ENCODE assay signal across 18 mouse cellular contexts in genomic region chr15:103006326-103006725, GRCm38 (mm10). TPM values are rescaled to one million over a fixed set of nuclear protein-coding genes. Genes with fewer than 3 reads are reported as not detected.
A peak's percentile ranks its signal among the peaks of the same experiment; 100 is the strongest.
DNase-seq lines count a peak whose midpoint lies in the region; ATAC-seq and TF ChIP-seq lines count a peak whose summit lies in the region.
"Had no signal": no experiment of that assay in that cellular context is flagged by ENCODE, and none has a peak within 500 bp of the region (broad histone marks: within the 10 kb centered on the region; RNA-seq: fewer than 3 reads in every experiment).

No protein-coding gene starts in this region.

- TF ChIP-seq CTCF in kidney, postnatal 0 days (IDR thresholded peaks at IDR 0.05; ENCODE audit: low read depth) = no peak

- no peaks in the 10 kb centered on the region for H3K9me3 ChIP-seq in kidney, postnatal 0 days (replicated peaks; ENCODE audit: low read length)
- no peaks in the 10 kb centered on the region for H3K9me3 ChIP-seq in intestine, embryonic 14.5 days (ENCODE audit: control insufficient read depth, low read length)
- no peaks in the 10 kb centered on the region for H3K9me3 ChIP-seq in limb, embryonic 14.5 days (ENCODE audit: control insufficient read depth, low read length)
- H3K9me3 ChIP-seq in stomach, embryonic 15.5 days = no peaks in the 10 kb centered on the region
- H3K9me3 ChIP-seq in hindbrain, embryonic 16.5 days (ENCODE audit: control insufficient read depth, low read length) = no peaks in the 10 kb centered on the region
- H3K9me3 ChIP-seq in midbrain, embryonic 10.5 days (replicated peaks) = no peaks in the 10 kb centered on the region
- H3K9me3 ChIP-seq: forebrain, embryonic 10.5 days; heart, embryonic 12.5 days; hindbrain, embryonic 15.5 days; limb, embryonic 15.5 days had no signal

- peak overlapping the region; percentile 52 for H3K9ac ChIP-seq in kidney, postnatal 0 days (ENCODE audit: low read depth, low read length)
- no peak overlapping the region for H3K9ac ChIP-seq in intestine, embryonic 14.5 days (ENCODE audit: low read length)
- no peak overlapping the region for H3K9ac ChIP-seq in limb, embryonic 14.5 days (ENCODE audit: low read depth, low read length, severe bottlenecking)
- no peak overlapping the region for H3K9ac ChIP-seq in stomach, embryonic 15.5 days
- H3K9ac ChIP-seq in hindbrain, embryonic 16.5 days (ENCODE audit: low read depth, low read length) = no peak overlapping the region
- H3K9ac ChIP-seq: heart, embryonic 12.5 days; hindbrain, embryonic 15.5 days; limb, embryonic 15.5 days had no signal

- H3K27me3 ChIP-seq in kidney, postnatal 0 days (ENCODE audit: insufficient read depth, low read length) = no peaks in the 10 kb centered on the region; the same call in 1 of the 2 replicates
- H3K27me3 ChIP-seq in intestine, embryonic 14.5 days (replicated peaks; ENCODE audit: control insufficient read depth, insufficient read depth, low read length) = peaks cover 96% of the 10 kb centered on the region
- H3K27me3 ChIP-seq in limb, embryonic 14.5 days (ENCODE audit: control insufficient read depth, insufficient read depth, low read length) = peaks cover 97% of the 10 kb centered on the region
- H3K27me3 ChIP-seq in stomach, embryonic 15.5 days (replicated peaks) = peaks cover 93% of the 10 kb centered on the region
- peaks cover 78% of the 10 kb centered on the region for H3K27me3 ChIP-seq in hindbrain, embryonic 16.5 days (replicated peaks; ENCODE audit: control insufficient read depth, insufficient read depth, low read length)
- H3K27me3 ChIP-seq in midbrain, embryonic 10.5 days (ENCODE audit: low read depth, poor library complexity, severe bottlenecking) = peaks cover 100% of the 10 kb centered on the region

- H3K4me1 ChIP-seq in kidney, postnatal 0 days (replicated peaks; ENCODE audit: insufficient read depth, low read length) = peaks cover 33% of the 10 kb centered on the region
- H3K4me1 ChIP-seq in intestine, embryonic 14.5 days (replicated peaks; ENCODE audit: control insufficient read depth, insufficient read depth, low read length) = peaks cover 31% of the 10 kb centered on the region
- H3K4me1 ChIP-seq in limb, embryonic 14.5 days (ENCODE audit: control insufficient read depth, insufficient read depth, low read length) = peaks cover 4% of the 10 kb centered on the region; the same call in 1 of the 2 replicates
- H3K4me1 ChIP-seq in stomach, embryonic 15.5 days = peaks cover 7% of the 10 kb centered on the region; the same call in 1 of the 2 replicates
- no peaks in the 10 kb centered on the region for H3K4me1 ChIP-seq in hindbrain, embryonic 16.5 days (ENCODE audit: control insufficient read depth, insufficient read depth, low read depth, low read length)
- 0 out of 2 replicates have a peak, but pooled peaks cover 3% of the 10 kb centered on the region for H3K4me1 ChIP-seq in midbrain, embryonic 10.5 days
- H3K4me1 ChIP-seq: forebrain, embryonic 10.5 days; hindbrain, embryonic 15.5 days had no signal

- no peak for TF ChIP-seq POLR2A in limb, embryonic 14.5 days (IDR thresholded peaks at IDR 0.05; ENCODE audit: borderline replicate concordance, extremely low read depth, insufficient read depth, insufficient read length)

- DNase-seq in kidney, postnatal 0 days (ENCODE audit: low spot score) = peak; percentile 68
- no peak for DNase-seq in kidney, adult 11 months
- no peak for DNase-seq in intestine, embryonic 14.5 days (ENCODE audit: low spot score)
- DNase-seq in limb, embryonic 14.5 days (ENCODE audit: low spot score) = no peak
- no peak for DNase-seq in midbrain, embryonic 10.5 days (ENCODE audit: low spot score)
- no peak for DNase-seq in c-Kit-positive CD71-positive TER-119-positive erythroid progenitor cells, embryonic 14.5 days (ENCODE audit: low spot score)
- DNase-seq: cerebellum, adult 9-11 months; gastrocnemius, postnatal 10 days; layer of hippocampus, postnatal 36 days; lung, adult 18-20 months had no signal

- ATAC-seq in kidney, postnatal 0 days (replicated peaks; ENCODE audit: low FRiP score, low read depth) = no peak
- ATAC-seq in intestine, embryonic 14.5 days (replicated peaks; ENCODE audit: low FRiP score, low TSS enrichment, low read depth) = no peak
- no peak for ATAC-seq in limb, embryonic 14.5 days (ENCODE audit: low FRiP score, low read depth)
- ATAC-seq in stomach, embryonic 15.5 days (ENCODE audit: insufficient read depth, low FRiP score, low read depth) = no peak
- ATAC-seq in hindbrain, embryonic 16.5 days = no peak

- H3K36me3 ChIP-seq in kidney, postnatal 0 days (ENCODE audit: insufficient read depth, low read length) = no peaks in the 10 kb centered on the region
- H3K36me3 ChIP-seq in intestine, embryonic 14.5 days (ENCODE audit: control insufficient read depth, insufficient read depth, low read length) = no peaks in the 10 kb centered on the region
- no peaks in the 10 kb centered on the region for H3K36me3 ChIP-seq in limb, embryonic 14.5 days (ENCODE audit: control insufficient read depth, insufficient read depth, low read length)
- no peaks in the 10 kb centered on the region for H3K36me3 ChIP-seq in stomach, embryonic 15.5 days
- H3K36me3 ChIP-seq in hindbrain, embryonic 16.5 days (ENCODE audit: control insufficient read depth, insufficient read depth, low read length) = no peaks in the 10 kb centered on the region
- H3K36me3 ChIP-seq in midbrain, embryonic 10.5 days = no peaks in the 10 kb centered on the region
- H3K36me3 ChIP-seq: forebrain, embryonic 10.5 days; heart, embryonic 12.5 days; hindbrain, embryonic 15.5 days; limb, embryonic 15.5 days had no signal

- peak overlapping the region; percentile 89 for H3K27ac ChIP-seq in kidney, postnatal 0 days
- peak overlapping the region; percentile 70 for H3K27ac ChIP-seq in intestine, embryonic 14.5 days (ENCODE audit: low read depth)
- H3K27ac ChIP-seq in limb, embryonic 14.5 days (replicated peaks; ENCODE audit: low read depth, low read length) = no peak overlapping the region
- H3K27ac ChIP-seq in stomach, embryonic 15.5 days = peak overlapping the region; percentile 71; the same call in 1 of the 2 replicates
- H3K27ac ChIP-seq in hindbrain, embryonic 16.5 days (ENCODE audit: low read depth, low read length) = no peak overlapping the region
- H3K27ac ChIP-seq in midbrain, embryonic 10.5 days (replicated peaks) = no peak overlapping the region
- H3K27ac ChIP-seq: forebrain, embryonic 10.5 days; hindbrain, embryonic 15.5 days had no signal

- peak overlapping the region; percentile 53 for H3K4me2 ChIP-seq in kidney, postnatal 0 days (ENCODE audit: low read length)
- H3K4me2 ChIP-seq in intestine, embryonic 14.5 days (ENCODE audit: low read length) = peak overlapping the region; percentile 46
- H3K4me2 ChIP-seq in limb, embryonic 14.5 days (replicated peaks; ENCODE audit: low read depth, low read length, severe bottlenecking) = peak overlapping the region; percentile 2; the same call in 1 of the 2 replicates
- H3K4me2 ChIP-seq in stomach, embryonic 15.5 days = no peak overlapping the region
- H3K4me2 ChIP-seq in hindbrain, embryonic 16.5 days (ENCODE audit: low read length) = no peak overlapping the region
- H3K4me2 ChIP-seq: heart, embryonic 12.5 days; hindbrain, embryonic 15.5 days had no signal

- H3K4me3 ChIP-seq in kidney, postnatal 0 days (replicated peaks; ENCODE audit: low read depth, low read length) = no peak overlapping the region
- H3K4me3 ChIP-seq in intestine, embryonic 14.5 days (ENCODE audit: low read depth, low read length) = no peak overlapping the region
- H3K4me3 ChIP-seq in limb, embryonic 14.5 days (replicated peaks; ENCODE audit: low read length) = no peak overlapping the region
- H3K4me3 ChIP-seq in stomach, embryonic 15.5 days (replicated peaks) = no peak overlapping the region
- H3K4me3 ChIP-seq in hindbrain, embryonic 16.5 days (ENCODE audit: low read length) = no peak overlapping the region
- no peak overlapping the region for H3K4me3 ChIP-seq in midbrain, embryonic 10.5 days
- H3K4me3 ChIP-seq: forebrain, embryonic 10.5 days; heart, embryonic 12.5 days; hindbrain, embryonic 15.5 days; limb, embryonic 15.5 days had no signal

- 12% methylated on average over 1 of the region's 1 CpGs for WGBS in kidney, postnatal 0 days
- WGBS in intestine, embryonic 14.5 days = 19% methylated on average over 1 of the region's 1 CpGs
- WGBS in limb, embryonic 14.5 days = 14% methylated on average over 1 of the region's 1 CpGs
- 24% methylated on average over 1 of the region's 1 CpGs for WGBS in stomach, embryonic 15.5 days
- WGBS in hindbrain, embryonic 16.5 days = 16% methylated on average over 1 of the region's 1 CpGs
- 6% methylated on average over 1 of the region's 1 CpGs for WGBS in midbrain, embryonic 10.5 days

RNA-seq across cellular contexts. Expression of gene Hoxc6, which starts 8.3 kb away (rescaled TPM):
- 7.8 and 9.3 TPM in 2 replicates for polyA plus RNA-seq in kidney, postnatal 0 days (2015; fragmentation: Nextera tagmentation; extraction: Ambion mirVana)
- 6.1 and 9.6 TPM in 2 replicates for polyA plus RNA-seq in intestine, embryonic 14.5 days (2014; fragmentation: Nextera tagmentation; extraction: Ambion mirVana)
- polyA plus RNA-seq in limb, embryonic 14.5 days (2012; rRNA removed) = 8.0 and 10.4 TPM in 2 replicates
- 2.4 and 2.5 TPM in 2 replicates for polyA plus RNA-seq in limb, embryonic 14.5 days (2014; fragmentation: Nextera tagmentation; extraction: Ambion mirVana)
- 2.6 and 4.7 TPM in 2 replicates for polyA plus RNA-seq in stomach, embryonic 15.5 days (2015; fragmentation: Nextera tagmentation; extraction: Ambion mirVana)
- polyA plus RNA-seq in hindbrain, embryonic 16.5 days (2015; fragmentation: Nextera tagmentation; extraction: Ambion mirVana) = 4.0 and 9.0 TPM in 2 replicates
- not detected in 2 replicates for polyA plus RNA-seq in midbrain, embryonic 10.5 days (2016; fragmentation: Nextera tagmentation; extraction: Ambion mirVana)
- polyA plus RNA-seq: forebrain, embryonic 10.5 days; midbrain, postnatal 0 days had no signal

RNA-seq across cellular contexts. Expression of gene Hoxc4, which starts 12.4 kb away (rescaled TPM):
- 5.9 and 7.0 TPM in 2 replicates for polyA plus RNA-seq in kidney, postnatal 0 days (2015; fragmentation: Nextera tagmentation; extraction: Ambion mirVana)
- 14.6 and 15.6 TPM in 2 replicates for polyA plus RNA-seq in intestine, embryonic 14.5 days (2014; fragmentation: Nextera tagmentation; extraction: Ambion mirVana)
- 5.9 and 7.5 TPM in 2 replicates for polyA plus RNA-seq in limb, embryonic 14.5 days (2012; rRNA removed)
- 1.9 and 3.5 TPM in 2 replicates for polyA plus RNA-seq in limb, embryonic 14.5 days (2014; fragmentation: Nextera tagmentation; extraction: Ambion mirVana)
- 16.2 and 17.3 TPM in 2 replicates for polyA plus RNA-seq in stomach, embryonic 15.5 days (2015; fragmentation: Nextera tagmentation; extraction: Ambion mirVana)
- 57.7 and 61.2 TPM in 2 replicates for polyA plus RNA-seq in hindbrain, embryonic 16.5 days (2015; fragmentation: Nextera tagmentation; extraction: Ambion mirVana)
- not detected in 2 replicates for polyA plus RNA-seq in midbrain, embryonic 10.5 days (2016; fragmentation: Nextera tagmentation; extraction: Ambion mirVana)
- polyA plus RNA-seq: forebrain, embryonic 10.5 days; midbrain, postnatal 0 days had no signal

RNA-seq across cellular contexts. Expression of gene Hoxc8, which starts 15.9 kb away (rescaled TPM):
- polyA plus RNA-seq in kidney, postnatal 0 days (2015; fragmentation: Nextera tagmentation; extraction: Ambion mirVana) = 5.8 TPM in 2 replicates
- polyA plus RNA-seq in intestine, embryonic 14.5 days (2014; fragmentation: Nextera tagmentation; extraction: Ambion mirVana) = 9.5 and 11.9 TPM in 2 replicates
- 3.5 and 3.9 TPM in 2 replicates for polyA plus RNA-seq in limb, embryonic 14.5 days (2012; rRNA removed)
- polyA plus RNA-seq in limb, embryonic 14.5 days (2014; fragmentation: Nextera tagmentation; extraction: Ambion mirVana) = 1.9 TPM in 2 replicates
- polyA plus RNA-seq in stomach, embryonic 15.5 days (2015; fragmentation: Nextera tagmentation; extraction: Ambion mirVana) = 1.4 and 1.9 TPM in 2 replicates
- 3.2 and 9.9 TPM in 2 replicates for polyA plus RNA-seq in hindbrain, embryonic 16.5 days (2015; fragmentation: Nextera tagmentation; extraction: Ambion mirVana)
- polyA plus RNA-seq in midbrain, embryonic 10.5 days (2016; fragmentation: Nextera tagmentation; extraction: Ambion mirVana) = not detected in 2 replicates
- polyA plus RNA-seq: embryonic facial prominence, embryonic 14.5 days; forebrain, embryonic 10.5 days; midbrain, postnatal 0 days had no signal

RNA-seq across cellular contexts. Expression of gene Hoxc9, which starts 30.1 kb away (rescaled TPM):
- polyA plus RNA-seq in kidney, postnatal 0 days (2015; fragmentation: Nextera tagmentation; extraction: Ambion mirVana) = 11.0 and 12.4 TPM in 2 replicates
- polyA plus RNA-seq in intestine, embryonic 14.5 days (2014; fragmentation: Nextera tagmentation; extraction: Ambion mirVana) = 1.7 and 1.9 TPM in 2 replicates
- 2.1 TPM in 2 replicates for polyA plus RNA-seq in limb, embryonic 14.5 days (2012; rRNA removed)
- polyA plus RNA-seq in limb, embryonic 14.5 days (2014; fragmentation: Nextera tagmentation; extraction: Ambion mirVana) = 1.1 and 1.3 TPM in 2 replicates
- polyA plus RNA-seq in stomach, embryonic 15.5 days (2015; fragmentation: Nextera tagmentation; extraction: Ambion mirVana) = 0.06 TPM in 1 of 2 replicates, not detected in the other
- polyA plus RNA-seq in hindbrain, embryonic 16.5 days (2015; fragmentation: Nextera tagmentation; extraction: Ambion mirVana) = 0.16 and 0.31 TPM in 2 replicates
- polyA plus RNA-seq in midbrain, embryonic 10.5 days (2016; fragmentation: Nextera tagmentation; extraction: Ambion mirVana) = not detected in 2 replicates
- polyA plus RNA-seq: embryonic facial prominence, embryonic 14.5 days; forebrain, embryonic 10.5 days; heart, embryonic 12.5 days; midbrain, postnatal 0 days had no signal

RNA-seq across cellular contexts. Expression of gene Hoxc5, which starts 39.1 kb away (rescaled TPM):
- polyA plus RNA-seq in kidney, postnatal 0 days (2015; fragmentation: Nextera tagmentation; extraction: Ambion mirVana) = 2.7 and 3.9 TPM in 2 replicates
- polyA plus RNA-seq in intestine, embryonic 14.5 days (2014; fragmentation: Nextera tagmentation; extraction: Ambion mirVana) = 12.2 and 14.1 TPM in 2 replicates
- 7.6 and 9.0 TPM in 2 replicates for polyA plus RNA-seq in limb, embryonic 14.5 days (2012; rRNA removed)
- polyA plus RNA-seq in limb, embryonic 14.5 days (2014; fragmentation: Nextera tagmentation; extraction: Ambion mirVana) = 2.6 and 3.5 TPM in 2 replicates
- 13.6 and 16.2 TPM in 2 replicates for polyA plus RNA-seq in stomach, embryonic 15.5 days (2015; fragmentation: Nextera tagmentation; extraction: Ambion mirVana)
- polyA plus RNA-seq in hindbrain, embryonic 16.5 days (2015; fragmentation: Nextera tagmentation; extraction: Ambion mirVana) = 19.1 and 20.4 TPM in 2 replicates
- polyA plus RNA-seq in midbrain, embryonic 10.5 days (2016; fragmentation: Nextera tagmentation; extraction: Ambion mirVana) = 0.04 and 0.06 TPM in 2 replicates
- polyA plus RNA-seq: forebrain, embryonic 10.5 days; midbrain, postnatal 0 days had no signal

Comparison
In these comparisons a context has a peak if more than half of its experiments do, and no peak if none do; other contexts are left out.
1. H3K27ac ChIP-seq: peak in kidney, postnatal 0 days (single experiment), intestine, embryonic 14.5 days (single experiment) and stomach, embryonic 15.5 days (single experiment); none in limb, embryonic 14.5 days (single experiment), hindbrain, embryonic 16.5 days (single experiment) and midbrain, embryonic 10.5 days (single experiment).
2. H3K4me2 ChIP-seq: peak in kidney, postnatal 0 days (single experiment), intestine, embryonic 14.5 days (single experiment) and limb, embryonic 14.5 days (single experiment); none in stomach, embryonic 15.5 days (single experiment) and hindbrain, embryonic 16.5 days (single experiment).